Mouse (Mus musculus) bone marrow, adult 2 months (tissue): ENCODE data around the gene Tmem44.

Experiments
- CTCF ChIP-seq: fragments of 200-500 bp; IDR thresholded peaks from 2 replicates; pipeline ENCODE4 v1.5.1; 2011; ENCODE audit warnings: low read length, control low read depth; ENCODE audit not compliant: control insufficient read depth, insufficient read depth
- POLR2A ChIP-seq: fragments of 200-500 bp; IDR thresholded peaks from 2 replicates; pipeline ENCODE4 v1.6.1; 2011; ENCODE audit warnings: low read depth, mild to moderate bottlenecking, control low read depth, low read length, borderline replicate concordance; ENCODE audit not compliant: control insufficient read depth

DNA sequence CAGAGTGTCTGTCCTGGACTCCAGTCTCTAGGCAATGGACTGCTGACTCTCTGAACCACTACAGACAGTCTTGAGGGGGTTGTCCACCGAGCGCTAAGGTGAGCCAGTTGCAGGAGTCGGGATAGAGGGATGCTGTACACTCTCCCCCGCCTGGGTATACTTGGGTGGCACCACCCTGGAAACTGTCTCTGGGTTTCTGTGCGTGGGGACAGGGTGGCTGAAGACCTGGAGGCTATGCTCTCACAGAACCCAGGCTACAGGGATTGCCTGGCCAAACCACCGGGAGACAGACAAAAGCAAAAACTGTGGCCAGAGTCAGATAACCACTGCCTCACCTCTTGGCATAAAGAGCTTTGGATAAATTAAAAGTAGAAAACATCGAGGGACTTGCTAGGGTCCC, 1.1 kb downstream of the Tmem44 start:
- TF ChIP-seq CTCF (no peak), POLR2A (no peak)
